Mouse (Mus musculus): ENCODE measurements at regions not wholly inside any gene's neighbourhood (a gene's known extent, or its start where the extent isn't known, plus 50 kb on each side); places are given as distances from the start of the nearest gene placed in this dataset.
"Not testable (repeated sequence)": the region's sequence is repeated elsewhere in the genome, so short reads cannot be mapped to it uniquely, and the experiment has no call there.

GRCm38 (mm10) chr1:7398678-7399218 is 2591.1 kb downstream of the Gm37988 start:
- Histone ChIP-seq H3K9ac (ENCODE audit: low read depth, low read length) (peak overlapping the region; percentile 59; the same call in 1 of the 2 replicates), H3K4me3 (replicated peaks; ENCODE audit: low read depth, low read length) (peak overlapping the region; percentile 60), H3K9me3 (replicated peaks; ENCODE audit: low read length) (no peaks in the 10 kb centered on the region), H3K4me2 (ENCODE audit: low read length) (peak overlapping the region; percentile 80), H3K27me3 (ENCODE audit: insufficient read depth, low read length) (no peaks in the 10 kb centered on the region), H3K27ac (peak overlapping the region; percentile 76), H3K4me1 (replicated peaks; ENCODE audit: insufficient read depth, low read length) (no peaks in the 10 kb centered on the region), H3K36me3 (ENCODE audit: insufficient read depth, low read length) (no peaks in the 10 kb centered on the region)
- TF ChIP-seq CTCF (IDR thresholded peaks at IDR 0.05; ENCODE audit: low read depth), result no peak
- DNase-seq (ENCODE audit: low spot score), result no peak
- no peak for ATAC-seq (replicated peaks; ENCODE audit: low FRiP score, low read depth)
- 41% methylated on average over 14 of the region's 14 CpGs for WGBS

GRCm38 (mm10) chr1:7405651-7406050 is 2598.0 kb downstream of the Gm37988 start:
- H3K27me3 ChIP-seq (ENCODE audit: insufficient read depth, low read length); H3K36me3 ChIP-seq (ENCODE audit: insufficient read depth, low read length); H3K9ac ChIP-seq (ENCODE audit: low read depth, low read length); H3K4me2 ChIP-seq (ENCODE audit: low read length); DNase-seq (ENCODE audit: low spot score); H3K4me3 ChIP-seq (replicated peaks; ENCODE audit: low read depth, low read length); H3K27ac ChIP-seq; H3K4me1 ChIP-seq (replicated peaks; ENCODE audit: insufficient read depth, low read length); ATAC-seq (replicated peaks; ENCODE audit: low FRiP score, low read depth); H3K9me3 ChIP-seq (replicated peaks; ENCODE audit: low read length): not testable (repeated sequence)
- WGBS, result 62% methylated on average over 5 of the region's 5 CpGs

GRCm38 (mm10) chr1:7414444-7414843 is 2606.8 kb downstream of the Gm37988 start:
- ATAC-seq (replicated peaks; ENCODE audit: low FRiP score, low read depth), result no peak
- Histone ChIP-seq H3K4me3 (replicated peaks; ENCODE audit: low read depth, low read length) (no peak overlapping the region), H3K4me2 (ENCODE audit: low read length) (no peak overlapping the region), H3K9me3 (replicated peaks; ENCODE audit: low read length) (no peaks in the 10 kb centered on the region), H3K27ac (no peak overlapping the region), H3K36me3 (ENCODE audit: insufficient read depth, low read length) (no peaks in the 10 kb centered on the region), H3K9ac (ENCODE audit: low read depth, low read length) (no peak overlapping the region), H3K4me1 (replicated peaks; ENCODE audit: insufficient read depth, low read length) (no peaks in the 10 kb centered on the region), H3K27me3 (ENCODE audit: insufficient read depth, low read length) (no peaks in the 10 kb centered on the region)
- WGBS, result 75% methylated on average over 1 of the region's 1 CpGs
- no peak for DNase-seq (ENCODE audit: low spot score)
- TF ChIP-seq CTCF (IDR thresholded peaks at IDR 0.05; ENCODE audit: low read depth), result no peak

GRCm38 (mm10) chr1:7451660-7452155 is 2644.0 kb downstream of the Gm37988 start:
- H3K4me3 ChIP-seq (replicated peaks; ENCODE audit: low read depth, low read length), result no peak overlapping the region
- ATAC-seq (replicated peaks; ENCODE audit: low FRiP score, low read depth) (no peak), DNase-seq (ENCODE audit: low spot score) (no peak)
- H3K27me3 ChIP-seq (ENCODE audit: insufficient read depth, low read length), result no peaks in the 10 kb centered on the region
- H3K9ac ChIP-seq (ENCODE audit: low read depth, low read length), result no peak overlapping the region
- TF ChIP-seq CTCF (IDR thresholded peaks at IDR 0.05; ENCODE audit: low read depth), result no peak
- H3K27ac ChIP-seq, result no peak overlapping the region
- no peaks in the 10 kb centered on the region for H3K4me1 ChIP-seq (replicated peaks; ENCODE audit: insufficient read depth, low read length)
- 89% methylated on average over 3 of the region's 3 CpGs for WGBS
- H3K4me2 ChIP-seq (ENCODE audit: low read length), result no peak overlapping the region
- H3K36me3 ChIP-seq (ENCODE audit: insufficient read depth, low read length), result no peaks in the 10 kb centered on the region
- H3K9me3 ChIP-seq (replicated peaks; ENCODE audit: low read length), result no peaks in the 10 kb centered on the region

- no peak for DNase-seq (ENCODE audit: low spot score)
- H3K4me1 ChIP-seq (replicated peaks; ENCODE audit: insufficient read depth, low read length), result no peaks in the 10 kb centered on the region
- no peak overlapping the region for H3K9ac ChIP-seq (ENCODE audit: low read depth, low read length)
- 72% methylated on average over 2 of the region's 2 CpGs for WGBS
- no peak overlapping the region for H3K27ac ChIP-seq
- TF ChIP-seq CTCF (IDR thresholded peaks at IDR 0.05; ENCODE audit: low read depth), result no peak
- no peak overlapping the region for H3K4me2 ChIP-seq (ENCODE audit: low read length)
- no peaks in the 10 kb centered on the region for H3K9me3 ChIP-seq (replicated peaks; ENCODE audit: low read length)
- H3K27me3 ChIP-seq (ENCODE audit: insufficient read depth, low read length), result no peaks in the 10 kb centered on the region
- no peak for ATAC-seq (replicated peaks; ENCODE audit: low FRiP score, low read depth)
- H3K4me3 ChIP-seq (replicated peaks; ENCODE audit: low read depth, low read length), result no peak overlapping the region
- H3K36me3 ChIP-seq (ENCODE audit: insufficient read depth, low read length), result no peaks in the 10 kb centered on the region
These were observed 2647.2 kb downstream of the Gm37988 start for GRCm38 (mm10) chr1:7454931-7455330.

GRCm38 (mm10) chr1:7457895-7458294 is 2650.2 kb downstream of the Gm37988 start:
- no peaks in the 10 kb centered on the region for H3K36me3 ChIP-seq (ENCODE audit: insufficient read depth, low read length)
- no peaks in the 10 kb centered on the region for H3K27me3 ChIP-seq (ENCODE audit: insufficient read depth, low read length)
- no peak overlapping the region for H3K4me2 ChIP-seq (ENCODE audit: low read length)
- no peak for TF ChIP-seq CTCF (IDR thresholded peaks at IDR 0.05; ENCODE audit: low read depth)
- no peaks in the 10 kb centered on the region for H3K9me3 ChIP-seq (replicated peaks; ENCODE audit: low read length)
- H3K4me3 ChIP-seq (replicated peaks; ENCODE audit: low read depth, low read length), result no peak overlapping the region
- H3K27ac ChIP-seq, result no peak overlapping the region
- no peak overlapping the region for H3K9ac ChIP-seq (ENCODE audit: low read depth, low read length)
- no peaks in the 10 kb centered on the region for H3K4me1 ChIP-seq (replicated peaks; ENCODE audit: insufficient read depth, low read length)
- no peak for ATAC-seq (replicated peaks; ENCODE audit: low FRiP score, low read depth)
- no peak for DNase-seq (ENCODE audit: low spot score)

GRCm38 (mm10) chr1:7494096-7494495 is 2686.4 kb downstream of the Gm37988 start:
- no peaks in the 10 kb centered on the region for H3K9me3 ChIP-seq (replicated peaks; ENCODE audit: low read length)
- H3K36me3 ChIP-seq (ENCODE audit: insufficient read depth, low read length), result no peaks in the 10 kb centered on the region
- no peak for TF ChIP-seq CTCF (IDR thresholded peaks at IDR 0.05; ENCODE audit: low read depth)
- no peak overlapping the region for H3K4me3 ChIP-seq (replicated peaks; ENCODE audit: low read depth, low read length)
- no peak overlapping the region for H3K27ac ChIP-seq
- 61% methylated on average over 1 of the region's 1 CpGs for WGBS
- DNase-seq (ENCODE audit: low spot score) (no peak), ATAC-seq (replicated peaks; ENCODE audit: low FRiP score, low read depth) (no peak)
- no peak overlapping the region for H3K4me2 ChIP-seq (ENCODE audit: low read length)
- H3K9ac ChIP-seq (ENCODE audit: low read depth, low read length), result no peak overlapping the region
- no peaks in the 10 kb centered on the region for H3K27me3 ChIP-seq (ENCODE audit: insufficient read depth, low read length)
- no peaks in the 10 kb centered on the region for H3K4me1 ChIP-seq (replicated peaks; ENCODE audit: insufficient read depth, low read length)

Measured in kidney, postnatal 0 days (tissue).